In the genomic region with DNA sequence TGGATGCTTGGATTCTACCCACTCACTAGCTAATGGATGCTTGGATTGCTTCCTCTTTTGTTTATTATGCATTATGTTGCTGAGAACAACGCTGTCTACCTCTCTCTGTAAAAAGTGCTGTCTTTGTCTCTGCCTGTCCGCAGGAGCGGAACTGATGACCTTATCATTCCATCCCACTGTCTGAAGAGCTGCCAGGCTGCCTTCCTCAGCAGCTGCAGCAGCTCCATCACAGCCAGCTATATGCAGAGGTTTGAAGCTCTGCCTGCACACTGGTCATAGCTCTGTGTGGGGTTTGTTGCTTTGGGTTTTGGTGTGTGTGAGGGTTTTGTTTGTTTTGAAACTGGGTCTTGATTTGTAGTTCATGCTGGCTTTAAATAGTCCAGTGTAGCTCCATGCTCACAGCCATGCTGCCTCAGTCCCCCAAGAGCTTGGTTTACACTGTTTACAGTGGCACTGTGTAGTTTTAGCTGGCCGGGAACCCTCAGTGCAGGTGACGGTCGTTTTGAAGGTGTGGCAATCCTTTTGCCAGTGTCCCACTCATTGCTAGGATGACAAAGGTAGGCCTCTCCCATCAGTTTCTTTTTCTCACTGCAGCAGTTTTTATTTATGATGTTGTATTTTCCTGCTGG, we compare ENCODE assay signal across 15 mouse cellular contexts. TPM values are rescaled to one million over a fixed set of nuclear protein-coding genes. Genes with fewer than 3 reads are reported as not detected.
DNase-seq lines count a peak whose midpoint lies in the region; ATAC-seq and TF ChIP-seq lines count a peak whose summit lies in the region.
"Had no signal": no experiment of that assay in that cellular context is flagged by ENCODE, and none has a peak within 500 bp of the region (broad histone marks: within the 10 kb centered on the region; RNA-seq: fewer than 3 reads in every experiment).

No protein-coding gene starts in this region.

- H3K9ac ChIP-seq in kidney, embryonic 15.5 days, result no peak overlapping the region
- H3K9ac ChIP-seq in hindbrain, embryonic 15.5 days, result no peak overlapping the region
- no peak overlapping the region for H3K9ac ChIP-seq in midbrain, embryonic 16.5 days (ENCODE audit: low read depth, low read length)
- no peak overlapping the region for H3K9ac ChIP-seq in liver, embryonic 11.5 days (ENCODE audit: low read depth, low read length)
- H3K9ac ChIP-seq: limb, embryonic 12.5 days had no signal

- no peaks in the 10 kb centered on the region for H3K36me3 ChIP-seq in kidney, embryonic 15.5 days
- no peaks in the 10 kb centered on the region for H3K36me3 ChIP-seq in kidney, adult 2 months (ENCODE audit: control insufficient read depth, insufficient read depth, low read length)
- no peaks in the 10 kb centered on the region for H3K36me3 ChIP-seq in hindbrain, embryonic 15.5 days
- H3K36me3 ChIP-seq in midbrain, embryonic 16.5 days (ENCODE audit: control insufficient read depth, insufficient read depth, low read length), result no peaks in the 10 kb centered on the region
- no peaks in the 10 kb centered on the region for H3K36me3 ChIP-seq in liver, embryonic 11.5 days (ENCODE audit: control insufficient read depth, insufficient read depth, low read length)
- H3K36me3 ChIP-seq: limb, embryonic 12.5 days had no signal

- TF ChIP-seq POLR2A in kidney, adult 2 months (IDR thresholded peaks at IDR 0.05; ENCODE audit: low read depth, low read length), result no peak

- 0 out of 2 replicates have a peak, but pooled peaks cover 3% of the 10 kb centered on the region for H3K4me1 ChIP-seq in kidney, embryonic 15.5 days
- no peaks in the 10 kb centered on the region for H3K4me1 ChIP-seq in kidney, adult 2 months (ENCODE audit: control insufficient read depth, insufficient read depth, low read length)
- peaks cover 7% of the 10 kb centered on the region; the same call in 1 of the 2 replicates for H3K4me1 ChIP-seq in hindbrain, embryonic 15.5 days (replicated peaks)
- H3K4me1 ChIP-seq in midbrain, embryonic 16.5 days (ENCODE audit: control insufficient read depth, insufficient read depth, low read length), result peaks cover 5% of the 10 kb centered on the region; the same call in 1 of the 2 replicates
- H3K4me1 ChIP-seq in liver, embryonic 11.5 days (replicated peaks; ENCODE audit: control insufficient read depth, insufficient read depth, low read length), result no peaks in the 10 kb centered on the region

- 41% methylated on average over 6 of the region's 6 CpGs for WGBS in kidney, embryonic 15.5 days
- 27% methylated on average over 6 of the region's 6 CpGs for whole genome bisulfite sequencing in kidney, adult 2 months
- 34% methylated on average over 6 of the region's 6 CpGs for WGBS in hindbrain, embryonic 15.5 days
- WGBS in midbrain, embryonic 16.5 days, result 31% methylated on average over 6 of the region's 6 CpGs
- WGBS in liver, embryonic 11.5 days, result 44% methylated on average over 6 of the region's 6 CpGs

- H3K9me3 ChIP-seq in kidney, embryonic 15.5 days (replicated peaks), result no peaks in the 10 kb centered on the region
- H3K9me3 ChIP-seq in hindbrain, embryonic 15.5 days, result no peaks in the 10 kb centered on the region
- no peaks in the 10 kb centered on the region for H3K9me3 ChIP-seq in midbrain, embryonic 16.5 days (replicated peaks; ENCODE audit: control insufficient read depth, low read length, poor library complexity, severe bottlenecking)
- H3K9me3 ChIP-seq in liver, embryonic 11.5 days (ENCODE audit: control insufficient read depth, low read length), result no peaks in the 10 kb centered on the region
- H3K9me3 ChIP-seq: limb, embryonic 12.5 days had no signal

- TF ChIP-seq CTCF in kidney, adult 2 months (conservative IDR thresholded peaks at IDR 0.05; ENCODE audit: insufficient read depth, insufficient read length, low read depth, low read length), result no peak

- no peak overlapping the region for H3K27ac ChIP-seq in kidney, embryonic 15.5 days
- no peak overlapping the region for H3K27ac ChIP-seq in kidney, adult 2 months (ENCODE audit: insufficient read depth, low read depth, low read length)
- peak overlapping the region; percentile 59 for H3K27ac ChIP-seq in hindbrain, embryonic 15.5 days (replicated peaks)
- H3K27ac ChIP-seq in midbrain, embryonic 16.5 days (ENCODE audit: low read length), result peak overlapping the region; percentile 18; the same call in 1 of the 2 replicates
- no peak overlapping the region for H3K27ac ChIP-seq in liver, embryonic 11.5 days (ENCODE audit: low read depth, low read length)
- H3K27ac ChIP-seq: limb, embryonic 12.5 days had no signal

- 0 out of 2 replicates have a peak, but pooled peaks have one; percentile 29 for ATAC-seq in kidney, embryonic 15.5 days (replicated peaks; ENCODE audit: low FRiP score)
- peak; percentile 74; the same call in 1 of the 2 replicates for ATAC-seq in hindbrain, embryonic 15.5 days (ENCODE audit: low FRiP score, low read depth)
- ATAC-seq in midbrain, embryonic 16.5 days, result peak; percentile 73; the same call in 1 of the 2 replicates
- ATAC-seq in liver, embryonic 11.5 days (replicated peaks; ENCODE audit: low FRiP score), result no peak; the same call in 1 of the 2 replicates

- H3K27me3 ChIP-seq in kidney, embryonic 15.5 days, result no peaks in the 10 kb centered on the region
- H3K27me3 ChIP-seq in kidney, adult 2 months (replicated peaks; ENCODE audit: control insufficient read depth, insufficient read depth, low read length), result no peaks in the 10 kb centered on the region
- H3K27me3 ChIP-seq in hindbrain, embryonic 15.5 days, result no peaks in the 10 kb centered on the region
- H3K27me3 ChIP-seq in midbrain, embryonic 16.5 days (ENCODE audit: control insufficient read depth, insufficient read depth, low read depth, low read length), result no peaks in the 10 kb centered on the region
- H3K27me3 ChIP-seq in liver, embryonic 11.5 days (replicated peaks; ENCODE audit: control insufficient read depth, insufficient read depth, low read length), result no peaks in the 10 kb centered on the region
- H3K27me3 ChIP-seq: limb, embryonic 12.5 days had no signal

- H3K4me3 ChIP-seq in kidney, embryonic 15.5 days (replicated peaks), result no peak overlapping the region
- no peak overlapping the region for H3K4me3 ChIP-seq in kidney, adult 2 months (ENCODE audit: insufficient read depth, low read depth, low read length)
- H3K4me3 ChIP-seq in hindbrain, embryonic 15.5 days, result no peak overlapping the region
- H3K4me3 ChIP-seq in midbrain, embryonic 16.5 days (ENCODE audit: low read depth, low read length), result no peak overlapping the region
- H3K4me3 ChIP-seq in liver, embryonic 11.5 days (ENCODE audit: low read depth, low read length), result no peak overlapping the region
- H3K4me3 ChIP-seq: limb, embryonic 12.5 days had no signal

- no peak overlapping the region for H3K4me2 ChIP-seq in kidney, embryonic 15.5 days
- no peak overlapping the region for H3K4me2 ChIP-seq in hindbrain, embryonic 15.5 days
- H3K4me2 ChIP-seq in midbrain, embryonic 16.5 days (ENCODE audit: low read length), result no peak overlapping the region
- no peak overlapping the region for H3K4me2 ChIP-seq in liver, embryonic 11.5 days
- H3K4me2 ChIP-seq: heart, embryonic 11.5 days; limb, embryonic 12.5 days had no signal

- no peak for DNase-seq in kidney, adult 2 months
- DNase-seq in MN1 (ENCODE audit: low spot score), result peak; percentile 49
- no peak for DNase-seq in liver, embryonic 11.5 days (ENCODE audit: low spot score)
- DNase-seq in heart, adult 9 months (ENCODE audit: low spot score in 2 of 2), result no peak
- no peak for DNase-seq in adrenal gland, postnatal 10 days
- DNase-seq: cerebellum, postnatal 14 days; thymus, adult 18-20 months had no signal

RNA-seq across cellular contexts. Expression of gene Efcab10, which starts 10.9 kb away (rescaled TPM):
- 0.51 and 0.65 TPM in 2 replicates for polyA plus RNA-seq in kidney, embryonic 15.5 days (2015; fragmentation: Nextera tagmentation; extraction: Ambion mirVana)
- 0.17 TPM in 1 of 2 replicates, not detected in the other for polyA plus RNA-seq in kidney, adult 2 months (2012; rRNA removed)
- 3.8 and 4.2 TPM in 2 replicates for polyA plus RNA-seq in hindbrain, embryonic 15.5 days (2015; fragmentation: Nextera tagmentation; extraction: Ambion mirVana)
- 2.7 and 3.0 TPM in 2 replicates for polyA plus RNA-seq in midbrain, embryonic 16.5 days (2015; fragmentation: Nextera tagmentation; extraction: Ambion mirVana)
- polyA plus RNA-seq in liver, embryonic 11.5 days (2014; fragmentation: Nextera tagmentation; extraction: Ambion mirVana), result not detected in 2 replicates
- under 1 TPM in 1 of 2 experiments, not detected in 1; 0.79 TPM for total RNA-seq in adrenal gland, postnatal 10 days (2021)
- total RNA-seq: megakaryocyte, adult 5-6 weeks had no signal
- polyA plus RNA-seq: heart, embryonic 11.5 days; large intestine, adult 2 months; spleen, adult 2 months had no signal

RNA-seq across cellular contexts. Expression of gene Twistnb, which starts 23.9 kb away (rescaled TPM):
- polyA plus RNA-seq in kidney, embryonic 15.5 days (2015; fragmentation: Nextera tagmentation; extraction: Ambion mirVana), result 56.8 and 63.9 TPM in 2 replicates
- polyA plus RNA-seq in kidney, adult 2 months (2012; rRNA removed), result 12.7 and 19.9 TPM in 2 replicates
- polyA plus RNA-seq in hindbrain, embryonic 15.5 days (2015; fragmentation: Nextera tagmentation; extraction: Ambion mirVana), result 38.9 and 46.4 TPM in 2 replicates
- 46.6 and 51.6 TPM in 2 replicates for polyA plus RNA-seq in midbrain, embryonic 16.5 days (2015; fragmentation: Nextera tagmentation; extraction: Ambion mirVana)
- polyA plus RNA-seq in liver, embryonic 11.5 days (2014; fragmentation: Nextera tagmentation; extraction: Ambion mirVana), result 59.8 and 65.2 TPM in 2 replicates
- 10 to 100 TPM; 18.3 to 18.8 TPM for total RNA-seq in adrenal gland, postnatal 10 days (2021)

Comparison
In these comparisons a context has a peak if more than half of its experiments do, and no peak if none do; other contexts are left out.
1. H3K27ac ChIP-seq: peak in hindbrain, embryonic 15.5 days (single experiment) and midbrain, embryonic 16.5 days (single experiment); none in kidney, embryonic 15.5 days (single experiment), kidney, adult 2 months (single experiment) and liver, embryonic 11.5 days (single experiment).